Mouse (Mus musculus) thymus, adult 2 months (tissue): ENCODE measurements around the gene Pgm2.

Experiments
- CTCF ChIP-seq: fragments of 200-500 bp; IDR thresholded peaks from 2 replicates; pipeline ENCODE4 v1.5.1; 2012; ENCODE audit warnings: mild to moderate bottlenecking, control low read depth, low read length, moderate library complexity, borderline replicate concordance; ENCODE audit not compliant: control insufficient read depth, poor library complexity, insufficient read depth; ENCODE audit errors: extremely low read depth
- POLR2A ChIP-seq: fragments of 200-500 bp; IDR thresholded peaks from 2 replicates; pipeline ENCODE4 v1.6.1; 2012; ENCODE audit warnings: mild to moderate bottlenecking, low read length, control low read depth, moderate library complexity; ENCODE audit not compliant: control insufficient read depth, poor library complexity, insufficient read depth; ENCODE audit errors: extremely low read depth

- TF ChIP-seq CTCF (no peak), POLR2A (no peak)
These were observed 56.7 kb downstream of the Pgm2 start for GRCm38 (mm10) chr5:64149184-64150127.
